Mouse (Mus musculus) neural tube, embryonic 14.5 days (tissue): Measurements from ENCODE around the gene Dab2ip. TPM values are rescaled to one million over a fixed set of nuclear protein-coding genes. Genes with fewer than 3 reads are reported as not detected.

Source experiments
- ATAC-seq: fragments of 200-750 bp; cut with Nextera tagmentation; 2 replicates; pipeline ENCODE4 v1.8.0; 2017; ENCODE audit warnings: low read depth, mild to moderate bottlenecking, moderate TSS enrichment, moderate library complexity
- H3K27ac ChIP-seq: fragments of 300-500 bp; sonication (generic); 2 replicates; pipeline ENCODE4 v1.5.1; 2014; ENCODE audit warnings: low read depth, mild to moderate bottlenecking, control low read depth, low read length, moderate library complexity, mixed read lengths
- H3K27me3 ChIP-seq: fragments of 300-500 bp; sonication (generic); 2 replicates; pipeline ENCODE4 v1.6.1; 2014; ENCODE audit warnings: low read length; ENCODE audit not compliant: control insufficient read depth, insufficient read depth
- H3K36me3 ChIP-seq: fragments of 300-500 bp; sonication (generic); 2 replicates; pipeline ENCODE4 v1.6.1; 2014; ENCODE audit warnings: low read length, mixed read lengths; ENCODE audit not compliant: control insufficient read depth, insufficient read depth
- H3K4me1 ChIP-seq: fragments of 300-500 bp; sonication (generic); 2 replicates; pipeline ENCODE4 v1.6.1; 2014; ENCODE audit warnings: low read length; ENCODE audit not compliant: control insufficient read depth, insufficient read depth
- H3K4me2 ChIP-seq: fragments of 300-500 bp; sonication (generic); 2 replicates; pipeline ENCODE4 v1.6.1; 2014; ENCODE audit warnings: mild to moderate bottlenecking, low read depth, low read length, control low read depth
- H3K4me3 ChIP-seq: fragments of 300-500 bp; sonication (generic); 2 replicates; pipeline ENCODE4 v1.5.1; 2014; ENCODE audit warnings: low read depth, low read length, control low read depth, mixed read lengths
- H3K9ac ChIP-seq: fragments of 300-500 bp; sonication (generic); replicated peaks from 2 replicates; pipeline ENCODE4 v1.6.1; 2014; ENCODE audit warnings: low read depth, mild to moderate bottlenecking, control low read depth, low read length, mixed read lengths
- H3K9me3 ChIP-seq: fragments of 300-500 bp; sonication (generic); 2 replicates; pipeline ENCODE4 v1.6.1; 2016; ENCODE audit warnings: low read length; ENCODE audit not compliant: control insufficient read depth
- WGBS: fragments of 180-500 bp; shearing (Covaris S2); extraction: QIAGEN DNeasy Blood & Tissue Kit; methylation state at CpG from one replicate; pipeline ENCODE4 v1.1.7; 2014; 5-methylcytosine and 5-hydroxymethylcytosine counted together
- polyA plus RNA-seq: library from polyadenylated mRNA; unstranded; fragments of >200 nt; fragmentation: Nextera tagmentation; extraction: Ambion mirVana; gene quantifications from 2 replicates; pipeline ENCODE4 v1.2.1, GENCODE M21; 2014

The Dab2ip gene
- polyA plus RNA-seq, 1 experiment from 2014 or later: 48.5 TPM

GRCm38 (mm10) chr2:35659578-35660194, 101.6 kb downstream of the Dab2ip start:
- WGBS: 86% methylated on average over 5 of the region's 5 CpGs
- Histone ChIP-seq H3K36me3 (no peaks in the 10 kb centered on the region), H3K4me3 (no peak overlapping the region), H3K4me1 (peaks cover 18% of the 10 kb centered on the region), H3K9me3 (no peaks in the 10 kb centered on the region), H3K9ac (no peak overlapping the region), H3K4me2 (no peak overlapping the region), H3K27ac (no peak overlapping the region), H3K27me3 (no peaks in the 10 kb centered on the region)
- no peak for ATAC-seq

GRCm38 (mm10) chr2:35660953-35661374, 102.9 kb downstream of the Dab2ip start:
- Histone ChIP-seq H3K4me1 (peaks cover 24% of the 10 kb centered on the region), H3K4me2 (peak overlapping the region; percentile 93), H3K9me3 (no peaks in the 10 kb centered on the region), H3K27me3 (no peaks in the 10 kb centered on the region), H3K27ac (peak overlapping the region; percentile 57), H3K36me3 (no peaks in the 10 kb centered on the region), H3K4me3 (peak overlapping the region; percentile 99), H3K9ac (peak overlapping the region; percentile 95)
- WGBS: under 1% methylated on average over 31 of the region's 47 CpGs
- ATAC-seq: peak; percentile 82

- H3K27ac ChIP-seq: peak overlapping the region; percentile 90
- H3K4me2 ChIP-seq: peak overlapping the region; percentile 93
- H3K4me1 ChIP-seq: peaks cover 28% of the 10 kb centered on the region
- H3K9ac ChIP-seq: peak overlapping the region; percentile 95
- H3K27me3 ChIP-seq: no peaks in the 10 kb centered on the region
- H3K4me3 ChIP-seq: peak overlapping the region; percentile 99
- WGBS: under 1% methylated on average over 44 of the region's 51 CpGs
- no peaks in the 10 kb centered on the region for H3K9me3 ChIP-seq
- H3K36me3 ChIP-seq: no peaks in the 10 kb centered on the region
- peak; percentile 50 for ATAC-seq
These were observed 103.5 kb downstream of the Dab2ip start for GRCm38 (mm10) chr2:35661454-35662000.

GRCm38 (mm10) chr2:35662001-35662491, 104.0 kb downstream of the Dab2ip start:
- WGBS: under 1% methylated on average over 24 of the region's 24 CpGs
- peaks cover 33% of the 10 kb centered on the region for H3K4me1 ChIP-seq
- peak overlapping the region; percentile 99 for H3K4me3 ChIP-seq
- H3K27ac ChIP-seq: peak overlapping the region; percentile 90
- H3K27me3 ChIP-seq: no peaks in the 10 kb centered on the region
- peak overlapping the region; percentile 93 for H3K4me2 ChIP-seq
- peak; percentile 65 for ATAC-seq
- H3K9me3 ChIP-seq: no peaks in the 10 kb centered on the region
- peak overlapping the region; percentile 95 for H3K9ac ChIP-seq
- no peaks in the 10 kb centered on the region for H3K36me3 ChIP-seq

GRCm38 (mm10) chr2:35662738-35663550, 104.9 kb downstream of the Dab2ip start:
- Histone ChIP-seq H3K4me3 (peak overlapping the region; percentile 99), H3K27ac (peak overlapping the region; percentile 90), H3K4me1 (peaks cover 39% of the 10 kb centered on the region), H3K4me2 (peak overlapping the region; percentile 93), H3K9ac (peak overlapping the region; percentile 95), H3K9me3 (no peaks in the 10 kb centered on the region), H3K27me3 (no peaks in the 10 kb centered on the region), H3K36me3 (no peaks in the 10 kb centered on the region)
- ATAC-seq: peak; percentile 22
- 7% methylated on average over 26 of the region's 26 CpGs for WGBS

GRCm38 (mm10) chr2:35667746-35668145, 109.7 kb downstream of the Dab2ip start:
- no peak for ATAC-seq
- Histone ChIP-seq H3K27me3 (no peaks in the 10 kb centered on the region), H3K9ac (no peak overlapping the region), H3K4me2 (peak overlapping the region; percentile 7; the same call in 1 of the 2 replicates), H3K4me3 (no peak overlapping the region), H3K4me1 (peaks cover 81% of the 10 kb centered on the region), H3K9me3 (no peaks in the 10 kb centered on the region), H3K36me3 (no peaks in the 10 kb centered on the region), H3K27ac (no peak overlapping the region)
- 57% methylated on average over 8 of the region's 8 CpGs for WGBS

- Histone ChIP-seq H3K4me1 (peaks cover 73% of the 10 kb centered on the region), H3K4me3 (no peak overlapping the region), H3K36me3 (no peaks in the 10 kb centered on the region), H3K27me3 (no peaks in the 10 kb centered on the region), H3K27ac (no peak overlapping the region), H3K9me3 (no peaks in the 10 kb centered on the region), H3K4me2 (no peak overlapping the region), H3K9ac (no peak overlapping the region)
- no peak for ATAC-seq
- 38% methylated on average over 4 of the region's 4 CpGs for WGBS
These were observed 111.2 kb downstream of the Dab2ip start for GRCm38 (mm10) chr2:35669217-35669616.

GRCm38 (mm10) chr2:35669748-35670147, 111.7 kb downstream of the Dab2ip start:
- H3K27me3 ChIP-seq: no peaks in the 10 kb centered on the region
- H3K36me3 ChIP-seq: no peaks in the 10 kb centered on the region
- H3K4me2 ChIP-seq: no peak overlapping the region
- no peak overlapping the region for H3K27ac ChIP-seq
- no peak overlapping the region for H3K9ac ChIP-seq
- H3K4me1 ChIP-seq: peaks cover 75% of the 10 kb centered on the region
- no peaks in the 10 kb centered on the region for H3K9me3 ChIP-seq
- no peak overlapping the region for H3K4me3 ChIP-seq
- ATAC-seq: no peak
- 79% methylated on average over 4 of the region's 4 CpGs for WGBS

GRCm38 (mm10) chr2:35670300-35670699, 112.2 kb downstream of the Dab2ip start:
- H3K36me3 ChIP-seq: no peaks in the 10 kb centered on the region
- H3K4me3 ChIP-seq: no peak overlapping the region
- no peak overlapping the region for H3K9ac ChIP-seq
- no peak overlapping the region for H3K4me2 ChIP-seq
- no peaks in the 10 kb centered on the region for H3K27me3 ChIP-seq
- ATAC-seq: no peak
- 88% methylated on average over 9 of the region's 9 CpGs for WGBS
- H3K4me1 ChIP-seq: peaks cover 76% of the 10 kb centered on the region
- H3K27ac ChIP-seq: no peak overlapping the region
- H3K9me3 ChIP-seq: no peaks in the 10 kb centered on the region
